Mouse (Mus musculus): ENCODE data around the gene Snx21. TPM values are rescaled to one million over a fixed set of nuclear protein-coding genes. Genes with fewer than 3 reads are reported as not detected.

Gene Snx21
- polyA plus RNA-seq, 2 experiments: 26.0 to 29.2 TPM

GRCm38 (mm10) chr2:164746693-164747092 is 38.9 kb upstream of the Snx21 start:
- H3K27me3 ChIP-seq (ENCODE audit: control insufficient read depth, insufficient read depth, low read length): no peaks in the 10 kb centered on the region
- no peak for DNase-seq (ENCODE audit: low spot score)
- 51% methylated on average over 8 of the region's 8 CpGs for WGBS
- peak overlapping the region; percentile 85 for H3K4me2 ChIP-seq (replicated peaks; ENCODE audit: low read depth, low read length, severe bottlenecking)
- no peak for ATAC-seq (ENCODE audit: low FRiP score, low read depth)
- TF ChIP-seq POLR2A (IDR thresholded peaks at IDR 0.05; ENCODE audit: borderline replicate concordance, extremely low read depth, insufficient read depth, insufficient read length): no peak
- no peak overlapping the region for H3K27ac ChIP-seq (replicated peaks; ENCODE audit: low read depth, low read length)
- H3K9me3 ChIP-seq (ENCODE audit: control insufficient read depth, low read length): no peaks in the 10 kb centered on the region
- peaks cover 38% of the 10 kb centered on the region for H3K36me3 ChIP-seq (ENCODE audit: control insufficient read depth, insufficient read depth, low read length)
- H3K4me3 ChIP-seq (replicated peaks; ENCODE audit: low read length): peak overlapping the region; percentile 85
- peak overlapping the region; percentile 96 for H3K9ac ChIP-seq (ENCODE audit: low read depth, low read length, severe bottlenecking)
- peaks cover 8% of the 10 kb centered on the region for H3K4me1 ChIP-seq (ENCODE audit: control insufficient read depth, insufficient read depth, low read length)

GRCm38 (mm10) chr2:164748191-164748590 is 37.4 kb upstream of the Snx21 start:
- 88% methylated on average over 4 of the region's 4 CpGs for WGBS
- Histone ChIP-seq H3K9ac (ENCODE audit: low read depth, low read length, severe bottlenecking) (no peak overlapping the region), H3K4me2 (replicated peaks; ENCODE audit: low read depth, low read length, severe bottlenecking) (no peak overlapping the region), H3K4me1 (ENCODE audit: control insufficient read depth, insufficient read depth, low read length) (peaks cover 8% of the 10 kb centered on the region), H3K4me3 (replicated peaks; ENCODE audit: low read length) (no peak overlapping the region), H3K36me3 (ENCODE audit: control insufficient read depth, insufficient read depth, low read length) (peaks cover 52% of the 10 kb centered on the region), H3K27ac (replicated peaks; ENCODE audit: low read depth, low read length) (no peak overlapping the region), H3K27me3 (ENCODE audit: control insufficient read depth, insufficient read depth, low read length) (no peaks in the 10 kb centered on the region), H3K9me3 (ENCODE audit: control insufficient read depth, low read length) (no peaks in the 10 kb centered on the region)
- no peak for ATAC-seq (ENCODE audit: low FRiP score, low read depth)
- DNase-seq (ENCODE audit: low spot score): no peak
- TF ChIP-seq POLR2A (IDR thresholded peaks at IDR 0.05; ENCODE audit: borderline replicate concordance, extremely low read depth, insufficient read depth, insufficient read length): no peak

- Histone ChIP-seq H3K36me3 (ENCODE audit: control insufficient read depth, insufficient read depth, low read length) (peaks cover 59% of the 10 kb centered on the region), H3K27me3 (ENCODE audit: control insufficient read depth, insufficient read depth, low read length) (no peaks in the 10 kb centered on the region), H3K4me1 (ENCODE audit: control insufficient read depth, insufficient read depth, low read length) (peaks cover 8% of the 10 kb centered on the region), H3K9ac (ENCODE audit: low read depth, low read length, severe bottlenecking) (no peak overlapping the region), H3K4me2 (replicated peaks; ENCODE audit: low read depth, low read length, severe bottlenecking) (no peak overlapping the region), H3K4me3 (replicated peaks; ENCODE audit: low read length) (no peak overlapping the region), H3K27ac (replicated peaks; ENCODE audit: low read depth, low read length) (no peak overlapping the region), H3K9me3 (ENCODE audit: control insufficient read depth, low read length) (no peaks in the 10 kb centered on the region)
- 89% methylated on average over 6 of the region's 6 CpGs for WGBS
- no peak for TF ChIP-seq POLR2A (IDR thresholded peaks at IDR 0.05; ENCODE audit: borderline replicate concordance, extremely low read depth, insufficient read depth, insufficient read length)
- DNase-seq (ENCODE audit: low spot score) (no peak), ATAC-seq (ENCODE audit: low FRiP score, low read depth) (no peak)
Observed at GRCm38 (mm10) chr2:164748991-164749390, 36.6 kb upstream of the Snx21 start.

GRCm38 (mm10) chr2:164752454-164752853 is 33.2 kb upstream of the Snx21 start:
- DNase-seq (ENCODE audit: low spot score): no peak
- TF ChIP-seq POLR2A (IDR thresholded peaks at IDR 0.05; ENCODE audit: borderline replicate concordance, extremely low read depth, insufficient read depth, insufficient read length): no peak
- H3K27me3 ChIP-seq (ENCODE audit: control insufficient read depth, insufficient read depth, low read length): no peaks in the 10 kb centered on the region

GRCm38 (mm10) chr2:164754105-164754504 is 31.5 kb upstream of the Snx21 start:
- Histone ChIP-seq H3K27ac (replicated peaks; ENCODE audit: low read depth, low read length) (no peak overlapping the region), H3K36me3 (ENCODE audit: control insufficient read depth, insufficient read depth, low read length) (peaks cover 92% of the 10 kb centered on the region), H3K27me3 (ENCODE audit: control insufficient read depth, insufficient read depth, low read length) (no peaks in the 10 kb centered on the region), H3K9me3 (ENCODE audit: control insufficient read depth, low read length) (no peaks in the 10 kb centered on the region), H3K4me2 (replicated peaks; ENCODE audit: low read depth, low read length, severe bottlenecking) (no peak overlapping the region), H3K4me1 (ENCODE audit: control insufficient read depth, insufficient read depth, low read length) (no peaks in the 10 kb centered on the region), H3K4me3 (replicated peaks; ENCODE audit: low read length) (no peak overlapping the region), H3K9ac (ENCODE audit: low read depth, low read length, severe bottlenecking) (no peak overlapping the region)
- 86% methylated on average over 11 of the region's 11 CpGs for WGBS
- TF ChIP-seq POLR2A (IDR thresholded peaks at IDR 0.05; ENCODE audit: borderline replicate concordance, extremely low read depth, insufficient read depth, insufficient read length): no peak
- DNase-seq (ENCODE audit: low spot score) (no peak), ATAC-seq (ENCODE audit: low FRiP score, low read depth) (no peak)

More at GRCm38 (mm10) chr2:164752454-164752853, 33.2 kb upstream of the Snx21 start:
- 90% methylated on average over 2 of the region's 2 CpGs for WGBS
- Histone ChIP-seq H3K4me2 (replicated peaks; ENCODE audit: low read depth, low read length, severe bottlenecking) (no peak overlapping the region), H3K9me3 (ENCODE audit: control insufficient read depth, low read length) (no peaks in the 10 kb centered on the region), H3K36me3 (ENCODE audit: control insufficient read depth, insufficient read depth, low read length) (peaks cover 91% of the 10 kb centered on the region), H3K27ac (replicated peaks; ENCODE audit: low read depth, low read length) (no peak overlapping the region), H3K4me1 (ENCODE audit: control insufficient read depth, insufficient read depth, low read length) (no peaks in the 10 kb centered on the region; the same call in 1 of the 2 replicates), H3K9ac (ENCODE audit: low read depth, low read length, severe bottlenecking) (no peak overlapping the region), H3K4me3 (replicated peaks; ENCODE audit: low read length) (no peak overlapping the region)
- no peak for ATAC-seq (ENCODE audit: low FRiP score, low read depth)

GRCm38 (mm10) chr2:164754800-164755199 is 30.8 kb upstream of the Snx21 start:
- Histone ChIP-seq H3K4me1 (ENCODE audit: control insufficient read depth, insufficient read depth, low read length) (no peaks in the 10 kb centered on the region), H3K4me2 (replicated peaks; ENCODE audit: low read depth, low read length, severe bottlenecking) (no peak overlapping the region), H3K9ac (ENCODE audit: low read depth, low read length, severe bottlenecking) (no peak overlapping the region), H3K36me3 (ENCODE audit: control insufficient read depth, insufficient read depth, low read length) (peaks cover 96% of the 10 kb centered on the region), H3K4me3 (replicated peaks; ENCODE audit: low read length) (no peak overlapping the region), H3K27ac (replicated peaks; ENCODE audit: low read depth, low read length) (no peak overlapping the region), H3K27me3 (ENCODE audit: control insufficient read depth, insufficient read depth, low read length) (no peaks in the 10 kb centered on the region), H3K9me3 (ENCODE audit: control insufficient read depth, low read length) (no peaks in the 10 kb centered on the region)
- no peak for ATAC-seq (ENCODE audit: low FRiP score, low read depth)
- TF ChIP-seq POLR2A (IDR thresholded peaks at IDR 0.05; ENCODE audit: borderline replicate concordance, extremely low read depth, insufficient read depth, insufficient read length): no peak
- 95% methylated on average over 2 of the region's 2 CpGs for WGBS
- DNase-seq (ENCODE audit: low spot score): no peak

Data from limb, embryonic 14.5 days (tissue).